Mouse (Mus musculus): ENCODE measurements around the gene Aox2.

DNA sequence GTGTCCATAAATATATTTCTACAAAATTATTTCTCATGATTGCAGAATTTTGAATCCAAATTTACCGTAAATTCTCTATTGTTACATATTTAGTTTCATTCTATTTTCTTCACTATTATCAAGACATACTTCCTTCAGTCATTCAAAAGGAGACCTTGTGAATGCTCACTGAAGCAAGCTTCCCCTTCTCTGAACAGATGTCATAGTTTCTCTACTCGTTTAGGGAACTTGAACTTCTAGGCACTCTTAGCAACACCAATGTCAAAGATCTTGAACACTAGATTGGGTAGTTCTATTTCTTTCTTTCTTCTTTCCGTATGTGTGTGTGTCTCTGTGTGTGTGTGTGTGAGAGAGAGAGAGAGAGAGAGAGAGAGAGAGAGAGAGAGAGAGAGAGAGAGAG lies 33.6 kb upstream of the Aox2 start:
- TF ChIP-seq POLR2A (IDR thresholded peaks at IDR 0.05; ENCODE audit: low read depth, low read length) = no peak
- TF ChIP-seq CTCF (IDR thresholded peaks at IDR 0.05; ENCODE audit: extremely low read depth, insufficient read depth, insufficient read length, insufficient replicate concordance) = no peak
